8 mouse cellular contexts compared by ENCODE assay signal in genomic region chr1:172562641-172563464, GRCm38 (mm10). TPM values are rescaled to one million over a fixed set of nuclear protein-coding genes. Genes with fewer than 3 reads are reported as not detected.
A peak's percentile ranks its signal among the peaks of the same experiment; 100 is the strongest.
DNase-seq lines count a peak whose midpoint lies in the region; ATAC-seq and TF ChIP-seq lines count a peak whose summit lies in the region.

No protein-coding gene starts in this region.

- peak; percentile 74 for ATAC-seq in inflammation-experienced regulatory T-cells, adult 6 months

- H3K36me3 ChIP-seq in megakaryocyte, embryonic 14.5 days (replicated peaks; ENCODE audit: low read length) = no peaks in the 10 kb centered on the region

- H3K27ac ChIP-seq in cortical plate, adult 2 months (ENCODE audit: insufficient read depth, low read length) = no peak overlapping the region; the same call in 1 of the 2 replicates

- peak overlapping the region; percentile 72 for H3K4me3 ChIP-seq in cortical plate, adult 2 months (ENCODE audit: insufficient read depth, low read length)
- peak overlapping the region; percentile 91 for H3K4me3 ChIP-seq in megakaryocyte, embryonic 14.5 days (replicated peaks)

- TF ChIP-seq POLR2A in cortical plate, adult 2 months (IDR thresholded peaks at IDR 0.05; ENCODE audit: extremely low read depth, insufficient read depth, low read length) = no peak

- TF ChIP-seq CTCF in cortical plate, adult 2 months (IDR thresholded peaks at IDR 0.05; ENCODE audit: extremely low read depth, insufficient read depth, low read length) = peak; percentile 41; the same call in 1 of the 2 replicates

- no peaks in the 10 kb centered on the region for H3K9me3 ChIP-seq in megakaryocyte, embryonic 14.5 days

- 0 out of 2 replicates have a peak, but pooled peaks cover 1% of the 10 kb centered on the region for H3K4me1 ChIP-seq in cortical plate, adult 2 months (ENCODE audit: control insufficient read depth, insufficient read depth, low read length)
- H3K4me1 ChIP-seq in megakaryocyte, embryonic 14.5 days = peaks cover 19% of the 10 kb centered on the region

- peaks cover 88% of the 10 kb centered on the region for H3K27me3 ChIP-seq in megakaryocyte, embryonic 14.5 days (replicated peaks)

- intact Hi-C loops in left cerebral cortex, postnatal 10 days (cut with DNase I) = loop anchor here (2.0 kb wide), 1 partner anchor 34 kb away; no protein-coding TSS in a partner anchor

- DNase-seq in ZHBTc4 (ENCODE audit: low read depth, low spot score) = peak; percentile 88
- DNase-seq in gastrocnemius, postnatal 25 days = peak; percentile 65
- peak; percentile 40 to 78 for DNase-seq in left cerebral cortex, postnatal 10 days (ENCODE audit: extremely low spot score in 1 of 2, low spot score in 2 of 2)
- peak; percentile 67 to 73 for DNase-seq in right cerebral cortex, postnatal 10 days (ENCODE audit: low spot score in 2 of 2)
- peak; percentile 68 to 71 for DNase-seq in urinary bladder, postnatal 4 days (ENCODE audit: low spot score in 2 of 2)

RNA-seq across cellular contexts. Expression of gene Vsig8, which starts 7.1 kb away (rescaled TPM):
- polyA plus RNA-seq in cortical plate, adult 2 months (2012; rRNA removed) = 0.47 and 0.52 TPM in 2 replicates
- total RNA-seq in gastrocnemius, postnatal 25 days (2021) = not detected
- polyA plus RNA-seq in inflammation-experienced regulatory T-cells, adult 6 months (2017; shearing (Covaris generic)) = not detected
- 1 to 10 TPM in 1 of 2 experiments, under 1 TPM in 1; 0.53 to 1.4 TPM for total RNA-seq in left cerebral cortex, postnatal 10 days (2021)
- polyA plus RNA-seq in megakaryocyte, embryonic 14.5 days (2012; ENCODE audit: insufficient read depth, low replicate concordance) = not detected in 2 replicates

RNA-seq across cellular contexts. Expression of gene Slamf8, which starts 27.5 kb away (rescaled TPM):
- 0.28 and 0.31 TPM in 2 replicates for polyA plus RNA-seq in cortical plate, adult 2 months (2012; rRNA removed)
- under 1 TPM in 1 of 2 experiments, not detected in 1; 0.21 TPM for total RNA-seq in gastrocnemius, postnatal 25 days (2021)
- polyA plus RNA-seq in inflammation-experienced regulatory T-cells, adult 6 months (2017; shearing (Covaris generic)) = 1 to 10 TPM in 2 of 3 experiments, under 1 TPM in 1; 0.40 to 1.6 (median 1.1) TPM
- not detected for total RNA-seq in left cerebral cortex, postnatal 10 days (2021)
- polyA plus RNA-seq in megakaryocyte, embryonic 14.5 days (2012; ENCODE audit: insufficient read depth, low replicate concordance) = 0.13 TPM in 1 of 2 replicates, not detected in the other

RNA-seq across cellular contexts. Expression of gene Fcrl6, which starts 39.5 kb away (rescaled TPM):
- 0.11 TPM in 1 of 2 replicates, not detected in the other for polyA plus RNA-seq in cortical plate, adult 2 months (2012; rRNA removed)
- not detected for total RNA-seq in gastrocnemius, postnatal 25 days (2021)
- polyA plus RNA-seq in inflammation-experienced regulatory T-cells, adult 6 months (2017; shearing (Covaris generic)) = under 1 TPM in 1 of 3 experiments, not detected in 2; 0.28 TPM
- not detected for total RNA-seq in left cerebral cortex, postnatal 10 days (2021)
- polyA plus RNA-seq in megakaryocyte, embryonic 14.5 days (2012; ENCODE audit: insufficient read depth, low replicate concordance) = not detected in 2 replicates

RNA-seq across cellular contexts. Expression of gene Cfap45, which starts 42.3 kb away (rescaled TPM):
- polyA plus RNA-seq in cortical plate, adult 2 months (2012; rRNA removed) = 3.3 and 3.6 TPM in 2 replicates
- total RNA-seq in gastrocnemius, postnatal 25 days (2021) = not detected
- polyA plus RNA-seq in inflammation-experienced regulatory T-cells, adult 6 months (2017; shearing (Covaris generic)) = 1 to 10 TPM in 2 of 3 experiments, under 1 TPM in 1; 0.43 to 1.5 (median 1.2) TPM
- total RNA-seq in left cerebral cortex, postnatal 10 days (2021) = 1 to 10 TPM; 3.1 to 4.3 TPM
- 0.93 TPM in 1 of 2 replicates, not detected in the other for polyA plus RNA-seq in megakaryocyte, embryonic 14.5 days (2012; ENCODE audit: insufficient read depth, low replicate concordance)
